ENCODE assay signal across 8 mouse cellular contexts in genomic region chr2:166650414-166650813, GRCm38 (mm10).
DNase-seq lines count a peak whose midpoint lies in the region; ATAC-seq lines count a peak whose summit lies in the region.
"Had no signal": no experiment of that assay in that cellular context is flagged by ENCODE, and none has a peak within 500 bp of the region (broad histone marks: within the 10 kb centered on the region; RNA-seq: fewer than 3 reads in every experiment).

No protein-coding gene starts in this region.

- no peaks in the 10 kb centered on the region for H3K9me3 ChIP-seq in lung, embryonic 16.5 days (ENCODE audit: control insufficient read depth, low read length)

- peaks cover 3% of the 10 kb centered on the region; the same call in 1 of the 2 replicates for H3K4me1 ChIP-seq in lung, embryonic 16.5 days (replicated peaks; ENCODE audit: control insufficient read depth, insufficient read depth, low read length)

- H3K4me3 ChIP-seq in lung, embryonic 16.5 days (ENCODE audit: low read length): no peak overlapping the region
- H3K4me3 ChIP-seq: myocyte had no signal

- WGBS in lung, embryonic 16.5 days: 50% methylated on average over 9 of the region's 9 CpGs

- peak; percentile 72 for ATAC-seq in inflammation-experienced regulatory T-cells, adult 6 months
- ATAC-seq in lung, embryonic 16.5 days (ENCODE audit: low read depth): peak; percentile 69

- no peak overlapping the region for H3K4me2 ChIP-seq in lung, embryonic 16.5 days (ENCODE audit: low read depth, low read length)

- H3K9ac ChIP-seq in lung, embryonic 16.5 days (ENCODE audit: low read length): no peak overlapping the region

- peak; percentile 55 for DNase-seq in spleen, adult 18-20 months
- DNase-seq in spleen, adult 12 weeks (ENCODE audit: low spot score): no peak
- DNase-seq in heart, adult 18-20 months: peak; percentile 35 to 72
- DNase-seq in thymus, postnatal 14 days: peak; percentile 83
- no peak for DNase-seq in testis, postnatal 10 days (ENCODE audit: low spot score)

- no peaks in the 10 kb centered on the region for H3K27me3 ChIP-seq in lung, embryonic 16.5 days (ENCODE audit: control insufficient read depth, insufficient read depth, low read depth, low read length)

- H3K36me3 ChIP-seq in lung, embryonic 16.5 days (ENCODE audit: control insufficient read depth, insufficient read depth, low read length): no peaks in the 10 kb centered on the region

- H3K27ac ChIP-seq in lung, embryonic 16.5 days (ENCODE audit: low read length): peak overlapping the region; percentile 58

Comparison
In these comparisons a context has a peak if more than half of its experiments do, and no peak if none do; other contexts are left out.
1. DNase-seq: peak in spleen, adult 18-20 months (2 of 2), heart, adult 18-20 months (2 of 2) and thymus, postnatal 14 days (single experiment); none in spleen, adult 12 weeks (single experiment) and testis, postnatal 10 days (single experiment).